Mouse (Mus musculus): ENCODE data around the gene Pip5k1b. TPM values are rescaled to one million over a fixed set of nuclear protein-coding genes. Genes with fewer than 3 reads are reported as not detected.

The Pip5k1b gene
- total RNA-seq, 4 experiments from 2014 or later, result 0.20 to 0.54 (median 0.28) TPM

GRCm38 (mm10) chr19:24543386-24544350 lies 12.0 kb downstream of the Pip5k1b start:
- no peak for DNase-seq (ENCODE audit: low spot score in 2 of 2)

GRCm38 (mm10) chr19:24542293-24542675 lies 13.4 kb downstream of the Pip5k1b start:
- no peak for DNase-seq (ENCODE audit: low spot score in 2 of 2)

GRCm38 (mm10) chr19:24541669-24542292 lies 13.9 kb downstream of the Pip5k1b start:
- no peak for DNase-seq (ENCODE audit: low spot score in 2 of 2)

DNA sequence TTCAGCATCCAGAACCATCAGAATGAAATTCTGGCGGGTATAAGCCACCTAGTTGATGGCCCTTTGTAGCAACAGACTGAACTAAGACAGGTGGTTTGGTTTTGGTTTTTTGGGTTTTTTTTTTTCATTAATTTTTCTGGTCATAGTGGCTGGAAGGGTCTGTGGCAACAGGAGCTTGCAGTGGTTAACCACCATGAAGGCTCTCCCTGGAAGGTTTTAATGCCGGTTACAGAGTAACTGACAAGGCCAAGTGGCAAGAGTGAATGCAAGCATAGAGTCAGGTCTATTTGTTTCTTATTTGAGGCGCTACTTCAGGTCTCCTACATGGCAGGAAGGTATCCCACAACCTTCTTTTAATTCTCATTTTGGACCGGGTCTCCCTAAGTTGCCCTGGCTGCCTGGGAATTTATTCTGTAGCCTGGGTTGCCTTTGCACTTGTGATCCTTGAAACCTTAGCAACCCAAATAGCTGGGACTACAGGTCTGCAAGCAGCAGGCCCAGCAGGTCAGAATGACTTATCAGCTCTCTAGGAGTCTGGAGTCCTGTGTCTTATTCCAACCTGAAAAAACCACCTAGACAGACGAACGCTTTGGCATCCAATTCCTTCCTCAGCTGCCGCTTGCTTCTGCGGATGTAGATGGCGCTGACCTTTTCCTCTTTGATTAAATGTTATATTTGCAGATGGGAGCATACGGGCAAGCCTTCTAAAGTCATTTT lies 14.6 kb downstream of the Pip5k1b start:
- DNase-seq (ENCODE audit: low spot score in 2 of 2), result no peak

- no peak for DNase-seq (ENCODE audit: low spot score in 2 of 2)
Measured at GRCm38 (mm10) chr19:24539041-24539440, 16.6 kb downstream of the Pip5k1b start.

DNA sequence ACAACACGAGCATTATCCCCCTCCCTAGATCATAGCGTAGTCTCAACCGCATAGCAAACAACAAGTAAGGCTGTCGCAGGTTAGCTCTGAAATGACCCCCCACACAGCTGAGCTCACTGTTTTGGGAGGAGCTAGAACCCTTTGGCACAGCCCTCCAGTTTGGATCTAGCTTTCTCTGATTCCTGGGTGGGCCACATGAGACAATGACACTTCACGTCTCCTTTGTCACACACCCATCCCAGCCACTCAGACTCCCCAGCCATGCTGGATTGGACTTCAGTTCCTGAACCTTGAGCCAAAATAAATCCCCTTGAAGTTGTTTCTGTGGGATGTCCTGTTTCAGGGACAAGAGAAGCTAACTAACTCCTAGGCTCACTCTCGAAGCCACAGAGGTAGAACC lies 17.5 kb downstream of the Pip5k1b start:
- DNase-seq (ENCODE audit: low spot score in 2 of 2), result no peak

GRCm38 (mm10) chr19:24537691-24538090 lies 18.0 kb downstream of the Pip5k1b start:
- DNase-seq (ENCODE audit: low spot score in 2 of 2), result no peak

- DNase-seq (ENCODE audit: low spot score in 2 of 2), result no peak
Measured at GRCm38 (mm10) chr19:24536920-24537319, 18.8 kb downstream of the Pip5k1b start.

GRCm38 (mm10) chr19:24536280-24536679 lies 19.4 kb downstream of the Pip5k1b start:
- no peak for DNase-seq (ENCODE audit: low spot score in 2 of 2)

GRCm38 (mm10) chr19:24535161-24535560 lies 20.5 kb downstream of the Pip5k1b start:
- DNase-seq (ENCODE audit: low spot score in 2 of 2), result no peak

GRCm38 (mm10) chr19:24534733-24535132 lies 20.9 kb downstream of the Pip5k1b start:
- DNase-seq (ENCODE audit: low spot score in 2 of 2), result no peak

DNA sequence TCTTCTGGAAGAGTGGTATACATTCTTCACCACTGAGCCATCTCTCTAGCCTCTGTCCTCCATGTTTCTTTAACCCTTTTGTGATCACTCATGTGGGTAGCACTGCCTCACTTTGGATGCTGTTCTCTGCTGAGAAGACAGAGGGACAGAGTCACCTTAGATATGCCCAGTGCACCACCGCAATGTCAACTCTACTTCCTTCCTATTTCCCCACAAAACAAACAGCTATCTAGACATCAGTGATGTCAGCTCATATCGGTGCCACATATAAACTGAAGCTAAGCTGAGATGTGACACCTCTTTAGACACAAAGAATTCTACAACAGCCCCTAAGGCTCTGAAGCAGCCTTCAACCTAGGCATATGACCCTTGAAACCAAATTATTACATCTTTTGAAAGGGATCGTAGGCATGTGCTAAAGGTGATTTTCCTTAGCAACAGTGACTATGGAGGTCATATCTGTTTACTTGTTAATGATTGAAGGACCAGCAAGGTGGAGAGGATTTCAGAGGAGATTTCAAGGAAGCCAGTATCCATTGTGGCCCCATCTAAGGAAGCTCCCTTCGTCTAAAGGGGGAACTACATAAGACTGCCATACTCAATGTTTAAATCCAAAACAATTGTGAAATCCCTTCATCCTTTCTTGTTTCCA lies 26.6 kb downstream of the Pip5k1b start:
- DNase-seq (ENCODE audit: low spot score in 2 of 2), result no peak

- DNase-seq (ENCODE audit: low spot score in 2 of 2), result no peak
Measured at GRCm38 (mm10) chr19:24528129-24528730, 27.4 kb downstream of the Pip5k1b start.

DNA sequence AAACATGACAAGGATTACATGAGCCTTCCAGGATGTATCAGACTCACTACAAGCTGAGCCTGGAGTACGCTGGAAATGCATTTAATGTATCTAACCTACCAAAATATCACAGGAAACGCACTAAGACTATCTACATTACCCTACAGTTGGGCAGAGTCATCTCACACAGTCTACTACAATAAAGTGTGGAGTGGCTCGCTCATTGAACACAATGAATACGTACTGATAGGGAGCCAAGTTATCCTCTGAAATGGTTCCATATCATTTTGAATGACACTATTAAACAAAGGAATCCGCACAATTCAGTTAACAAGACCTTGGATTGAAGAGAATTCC lies 28.1 kb downstream of the Pip5k1b start:
- no peak for DNase-seq (ENCODE audit: low spot score in 2 of 2)

GRCm38 (mm10) chr19:24526731-24527612 lies 28.7 kb downstream of the Pip5k1b start:
- no peak for DNase-seq (ENCODE audit: low spot score in 2 of 2)

GRCm38 (mm10) chr19:24523476-24524313 lies 32.0 kb downstream of the Pip5k1b start:
- DNase-seq (ENCODE audit: low spot score in 2 of 2), result no peak

DNA sequence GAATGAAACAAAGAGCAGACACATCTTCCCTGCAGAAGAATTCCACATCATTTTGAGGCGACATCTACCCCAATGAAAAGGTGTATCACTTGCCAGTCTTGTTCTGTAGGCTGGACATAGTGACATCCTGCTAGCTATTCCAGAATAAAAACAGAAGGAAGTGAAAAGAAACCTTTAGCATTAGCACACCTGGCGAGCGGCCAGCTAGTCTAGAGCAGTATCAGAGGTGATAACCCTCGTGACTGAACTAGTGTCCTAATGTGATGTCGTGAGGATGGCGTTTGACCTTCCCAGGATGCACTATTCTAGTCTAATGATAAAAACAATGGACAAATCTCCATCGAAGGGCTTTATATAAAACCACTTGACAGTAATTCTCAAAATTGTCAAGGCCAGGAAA lies 33.7 kb downstream of the Pip5k1b start:
- no peak for DNase-seq (ENCODE audit: low spot score in 2 of 2)

DNA sequence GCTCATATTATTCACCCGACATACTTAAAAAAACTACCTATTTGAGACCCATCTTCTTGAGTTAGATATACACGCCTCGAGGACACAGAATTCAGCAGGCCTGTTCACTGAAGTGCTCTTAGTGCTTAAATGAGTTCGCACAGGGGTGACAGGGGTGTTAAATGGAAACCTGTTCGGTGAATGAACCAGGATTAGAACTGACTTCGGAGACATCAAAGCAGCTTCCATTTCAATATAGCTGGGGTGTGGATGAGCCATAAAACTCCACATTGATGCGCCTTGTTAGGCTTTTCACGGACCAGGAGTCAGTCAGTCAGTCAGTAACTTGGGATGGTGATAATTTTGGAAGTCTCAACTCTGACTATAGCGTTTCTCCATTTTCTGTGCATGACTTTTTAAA lies 34.5 kb downstream of the Pip5k1b start:
- no peak for DNase-seq (ENCODE audit: low spot score in 2 of 2)

- no peak for DNase-seq (ENCODE audit: low spot score in 2 of 2)
Measured at GRCm38 (mm10) chr19:24519732-24520409, 35.8 kb downstream of the Pip5k1b start.
